Mouse (Mus musculus): ENCODE data around the gene Haus4.

Haus4 gene

GRCm38 (mm10) chr14:54572790-54573736 is 18.6 kb upstream of the Haus4 start:
- DNase-seq (ENCODE audit: low read depth, low spot score): peak; percentile 87

- no peak for DNase-seq (ENCODE audit: low read depth, low spot score)
Measured at GRCm38 (mm10) chr14:54572122-54572521, 17.7 kb upstream of the Haus4 start.

GRCm38 (mm10) chr14:54569451-54570392 is 15.3 kb upstream of the Haus4 start:
- DNase-seq (ENCODE audit: low read depth, low spot score): no peak

- DNase-seq (ENCODE audit: low read depth, low spot score): peak; percentile 88
Measured at GRCm38 (mm10) chr14:54568694-54569414, 14.4 kb upstream of the Haus4 start.

- no peak for DNase-seq (ENCODE audit: low read depth, low spot score)
Measured at GRCm38 (mm10) chr14:54560527-54561242, 6.3 kb upstream of the Haus4 start.

- DNase-seq (ENCODE audit: low read depth, low spot score): no peak
Measured at GRCm38 (mm10) chr14:54557330-54557729, 2.9 kb upstream of the Haus4 start.

GRCm38 (mm10) chr14:54553454-54553974 is 902 bp downstream of the Haus4 start:
- DNase-seq (ENCODE audit: low read depth, low spot score): no peak

GRCm38 (mm10) chr14:54544703-54545102 is 9.7 kb downstream of the Haus4 start:
- no peak for DNase-seq (ENCODE audit: low read depth, low spot score)

GRCm38 (mm10) chr14:54540771-54541170 is 13.6 kb downstream of the Haus4 start:
- no peak for DNase-seq (ENCODE audit: low read depth, low spot score)

GRCm38 (mm10) chr14:54538580-54538979 is 15.8 kb downstream of the Haus4 start:
- DNase-seq (ENCODE audit: low read depth, low spot score): no peak

- peak; percentile 89 for DNase-seq (ENCODE audit: low read depth, low spot score)
Measured at GRCm38 (mm10) chr14:54528446-54529111, 25.8 kb downstream of the Haus4 start.

GRCm38 (mm10) chr14:54528007-54528393 is 26.4 kb downstream of the Haus4 start:
- DNase-seq (ENCODE audit: low read depth, low spot score): no peak

- DNase-seq (ENCODE audit: low read depth, low spot score): peak; percentile 37
Measured at GRCm38 (mm10) chr14:54527227-54528006, 27.0 kb downstream of the Haus4 start.

- peak; percentile 40 for DNase-seq (ENCODE audit: low read depth, low spot score)
Measured at GRCm38 (mm10) chr14:54523600-54523999, 30.8 kb downstream of the Haus4 start.

- no peak for DNase-seq (ENCODE audit: low read depth, low spot score)
Measured at GRCm38 (mm10) chr14:54516710-54517310, 37.6 kb downstream of the Haus4 start.

GRCm38 (mm10) chr14:54509774-54510173 is 44.6 kb downstream of the Haus4 start:
- no peak for DNase-seq (ENCODE audit: low read depth, low spot score)

GRCm38 (mm10) chr14:54503092-54503491 is 51.3 kb downstream of the Haus4 start:
- DNase-seq (ENCODE audit: low read depth, low spot score): no peak

- no peak for DNase-seq (ENCODE audit: low read depth, low spot score)
Measured at GRCm38 (mm10) chr14:54501365-54501764, 53.1 kb downstream of the Haus4 start.

- DNase-seq (ENCODE audit: low read depth, low spot score): no peak
Measured at GRCm38 (mm10) chr14:54499330-54499729, 55.1 kb downstream of the Haus4 start.
